Mouse (Mus musculus) stomach, embryonic 16.5 days (tissue): ENCODE data around the gene Slc25a35. TPM values are rescaled to one million over a fixed set of nuclear protein-coding genes. Genes with fewer than 3 reads are reported as not detected.
"Not testable (repeated sequence)": the region's sequence is repeated elsewhere in the genome, so short reads cannot be mapped to it uniquely, and the experiment has no call there.

Experiments used
- ATAC-seq: fragments of 200-750 bp; cut with Nextera tagmentation; 2 replicates; pipeline ENCODE4 v1.8.0; 2017; ENCODE audit warnings: moderate number of reproducible peaks, moderate TSS enrichment; ENCODE audit not compliant: insufficient read depth, low FRiP score
- H3K27ac ChIP-seq: fragments of 300-500 bp; sonication (generic); 2 replicates; pipeline ENCODE4 v1.5.1; 2014; ENCODE audit warnings: low read length
- H3K27me3 ChIP-seq: fragments of 300-500 bp; sonication (generic); 2 replicates; pipeline ENCODE4 v1.6.1; 2014; ENCODE audit warnings: low read length, control low read depth, mixed read lengths; ENCODE audit not compliant: control insufficient read depth, insufficient read depth
- H3K36me3 ChIP-seq: fragments of 300-500 bp; sonication (generic); 2 replicates; pipeline ENCODE4 v1.6.1; 2014; ENCODE audit warnings: low read length; ENCODE audit not compliant: control insufficient read depth, insufficient read depth
- H3K4me1 ChIP-seq: fragments of 300-500 bp; sonication (generic); 2 replicates; pipeline ENCODE4 v1.6.1; 2014; ENCODE audit warnings: low read length, control low read depth, mixed read lengths; ENCODE audit not compliant: control insufficient read depth, insufficient read depth
- H3K4me2 ChIP-seq: fragments of 300-500 bp; sonication (generic); 2 replicates; pipeline ENCODE4 v1.6.1; 2014; ENCODE audit warnings: low read depth, low read length, mixed read lengths
- H3K4me3 ChIP-seq: fragments of 300-500 bp; sonication (generic); replicated peaks from 2 replicates; pipeline ENCODE4 v1.5.1; 2014; ENCODE audit warnings: mild to moderate bottlenecking, low read length
- H3K9ac ChIP-seq: fragments of 300-500 bp; sonication (generic); 2 replicates; pipeline ENCODE4 v1.6.1; 2014; ENCODE audit warnings: low read length
- H3K9me3 ChIP-seq: fragments of 300-500 bp; sonication (generic); replicated peaks from 2 replicates; pipeline ENCODE4 v1.6.1; 2016; ENCODE audit warnings: low read length, control low read depth; ENCODE audit not compliant: control insufficient read depth
- WGBS: fragments of 180-500 bp; shearing (Covaris S2); extraction: QIAGEN DNeasy Blood & Tissue Kit; methylation state at CpG from one replicate; pipeline ENCODE4 v1.1.7; 2014; 5-methylcytosine and 5-hydroxymethylcytosine counted together
- polyA plus RNA-seq: library from polyadenylated mRNA; unstranded; fragments of >200 nt; fragmentation: Nextera tagmentation; extraction: Ambion mirVana; gene quantifications from 2 replicates; pipeline ENCODE4 v1.2.1, GENCODE M21; 2015

Slc25a35 gene
- polyA plus RNA-seq, 1 experiment from 2014 or later, result 5.2 TPM

GRCm38 (mm10) chr11:68966554-68966953 is 1.4 kb upstream of the Slc25a35 start:
- Histone ChIP-seq H3K9ac (no peak overlapping the region), H3K4me1 (peaks cover 6% of the 10 kb centered on the region), H3K27me3 (no peaks in the 10 kb centered on the region), H3K36me3 (no peaks in the 10 kb centered on the region), H3K27ac (no peak overlapping the region), H3K4me3 (no peak overlapping the region), H3K9me3 (no peaks in the 10 kb centered on the region), H3K4me2 (peak overlapping the region; percentile 90; the same call in 1 of the 2 replicates)
- ATAC-seq, result no peak
- 33% methylated on average over 1 of the region's 1 CpGs for WGBS

DNA sequence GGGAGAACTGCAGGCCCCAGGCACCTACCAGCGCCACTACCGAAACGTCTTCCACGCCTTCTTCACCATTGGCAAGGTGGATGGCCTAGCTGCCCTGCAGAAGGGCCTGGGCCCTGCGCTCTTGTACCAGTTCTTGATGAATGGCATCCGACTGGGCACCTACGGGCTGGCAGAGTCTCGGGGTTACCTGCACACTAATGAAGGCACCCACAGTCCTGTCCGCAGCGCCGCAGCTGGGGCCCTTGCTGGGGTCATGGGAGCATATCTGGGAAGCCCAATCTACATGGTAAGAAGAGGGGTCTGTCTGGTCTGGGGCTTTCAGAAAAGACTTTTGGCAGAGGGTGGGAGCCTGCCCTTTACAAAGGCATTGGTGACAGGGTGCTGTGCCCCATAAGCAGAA is 821 bp downstream of the Slc25a35 start:
- ATAC-seq, result no peak
- H3K9me3 ChIP-seq, result no peaks in the 10 kb centered on the region
- peak overlapping the region; percentile 90; the same call in 1 of the 2 replicates for H3K4me2 ChIP-seq
- H3K27me3 ChIP-seq, result no peaks in the 10 kb centered on the region
- H3K4me3 ChIP-seq, result no peak overlapping the region
- peaks cover 11% of the 10 kb centered on the region for H3K4me1 ChIP-seq
- 0 out of 2 replicates have a peak overlapping the region, but pooled peaks have one; percentile 52 for H3K9ac ChIP-seq
- 84% methylated on average over 11 of the region's 11 CpGs for WGBS
- no peak overlapping the region for H3K27ac ChIP-seq
- no peaks in the 10 kb centered on the region for H3K36me3 ChIP-seq

DNA sequence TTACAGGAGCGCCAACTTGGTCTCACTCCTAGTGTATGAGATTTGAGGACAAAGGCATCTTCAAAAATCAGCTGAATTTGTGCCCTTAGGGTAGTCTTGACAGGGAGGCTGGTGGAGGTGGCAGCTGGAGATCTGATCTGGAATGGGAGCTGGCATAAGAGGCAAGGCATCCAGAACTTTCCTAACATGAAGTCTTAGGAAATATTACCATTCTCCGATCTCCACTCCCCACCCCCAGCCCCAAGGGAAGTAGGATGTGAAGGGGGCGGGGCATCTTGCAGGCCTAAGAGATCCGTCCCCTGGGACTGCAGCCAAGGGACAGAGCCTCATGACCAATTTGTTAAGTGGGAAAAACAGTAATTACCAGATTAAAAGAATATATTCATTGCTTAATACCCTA is 2.3 kb downstream of the Slc25a35 start:
- no peaks in the 10 kb centered on the region for H3K9me3 ChIP-seq
- ATAC-seq, result no peak
- H3K4me1 ChIP-seq, result peaks cover 18% of the 10 kb centered on the region
- H3K27me3 ChIP-seq, result no peaks in the 10 kb centered on the region
- no peak overlapping the region for H3K4me3 ChIP-seq
- H3K9ac ChIP-seq, result no peak overlapping the region
- H3K4me2 ChIP-seq, result no peak overlapping the region
- WGBS, result 64% methylated on average over 4 of the region's 4 CpGs
- H3K36me3 ChIP-seq, result no peaks in the 10 kb centered on the region
- H3K27ac ChIP-seq, result no peak overlapping the region

- H3K36me3 ChIP-seq, H3K27ac ChIP-seq, H3K9me3 ChIP-seq, H3K27me3 ChIP-seq: not testable (repeated sequence)
- peak; percentile 91 for ATAC-seq
- peaks cover 12% of the 10 kb centered on the region; the same call in 1 of the 2 replicates for H3K4me1 ChIP-seq
- peak overlapping the region; percentile 64 for H3K9ac ChIP-seq
- H3K4me2 ChIP-seq, result peak overlapping the region; percentile 73
- WGBS, result under 1% methylated on average over 37 of the region's 38 CpGs
- H3K4me3 ChIP-seq, result peak overlapping the region; percentile 54
Measured at GRCm38 (mm10) chr11:68973250-68974058, 5.5 kb downstream of the Slc25a35 start.

DNA sequence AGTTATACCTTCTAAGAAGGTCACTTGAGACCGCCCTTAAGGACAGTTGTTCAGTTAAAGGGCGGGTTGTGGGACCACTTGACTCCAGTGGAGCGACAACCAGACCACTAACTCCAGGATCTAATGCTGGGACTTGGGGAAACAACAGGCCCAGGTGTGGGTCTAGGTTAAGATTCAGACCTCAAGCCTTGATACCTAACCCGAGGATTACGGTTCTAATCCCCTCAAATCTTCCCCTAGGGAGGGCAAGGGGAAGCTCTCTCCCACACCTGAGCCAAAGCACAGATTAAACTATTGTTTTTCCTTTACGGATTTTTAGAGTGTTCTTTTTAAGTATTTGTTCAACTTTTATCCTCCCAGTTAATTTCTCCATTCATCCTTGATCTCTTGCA is 6.1 kb downstream of the Slc25a35 start:
- H3K4me2 ChIP-seq, result peak overlapping the region; percentile 73
- H3K27ac ChIP-seq, result no peak overlapping the region
- no peaks in the 10 kb centered on the region for H3K27me3 ChIP-seq
- peak overlapping the region; percentile 49 for H3K9ac ChIP-seq
- peaks cover 12% of the 10 kb centered on the region; the same call in 1 of the 2 replicates for H3K4me1 ChIP-seq
- H3K4me3 ChIP-seq, result peak overlapping the region; percentile 54
- no peaks in the 10 kb centered on the region for H3K36me3 ChIP-seq
- ATAC-seq, result no peak
- no peaks in the 10 kb centered on the region for H3K9me3 ChIP-seq
- WGBS, result 36% methylated on average over 6 of the region's 6 CpGs

DNA sequence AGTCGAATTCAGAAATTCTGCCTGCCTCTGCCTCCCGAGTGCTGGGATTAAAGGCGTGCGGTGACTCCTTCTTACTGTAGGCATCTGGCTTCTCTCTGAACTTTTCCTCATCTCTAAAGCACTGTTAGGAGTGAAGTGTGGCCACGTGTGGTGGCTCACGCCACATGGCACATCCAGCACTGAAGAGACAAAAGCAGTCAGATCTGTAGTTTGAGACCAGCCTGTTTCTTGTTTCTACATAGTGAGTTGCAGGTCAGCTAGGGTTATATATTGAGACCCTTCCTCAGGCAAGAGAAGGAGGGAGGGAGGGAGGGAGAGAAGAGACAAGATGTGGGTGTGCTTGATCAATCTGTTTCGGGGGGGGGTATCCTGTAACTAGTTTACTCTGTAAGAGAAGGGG is 7.2 kb downstream of the Slc25a35 start, which contains the start of gene Rangrf:
Rangrf (minus strand) TSS at position 101 of the 400 bp plus-strand sequence.
- ATAC-seq, result no peak
- Histone ChIP-seq H3K9ac (peak within 1 kb of the TSS; percentile 49), H3K4me3 (peak within 1 kb of the TSS; percentile 54)

GRCm38 (mm10) chr11:68975601-68976000 is 7.7 kb downstream of the Slc25a35 start:
- no peak overlapping the region for H3K9ac ChIP-seq
- H3K27me3 ChIP-seq, result no peaks in the 10 kb centered on the region
- H3K27ac ChIP-seq, result no peak overlapping the region
- H3K4me2 ChIP-seq, result no peak overlapping the region
- H3K4me1 ChIP-seq, result peaks cover 15% of the 10 kb centered on the region
- no peak for ATAC-seq
- WGBS, result 83% methylated on average over 1 of the region's 1 CpGs
- H3K9me3 ChIP-seq, result no peaks in the 10 kb centered on the region
- no peak overlapping the region for H3K4me3 ChIP-seq
- no peaks in the 10 kb centered on the region for H3K36me3 ChIP-seq

More for the DNA sequence above, 7.2 kb downstream of the Slc25a35 start, which contains the start of gene Rangrf:
- Histone ChIP-seq H3K27ac (no peak within 1 kb of the TSS), H3K4me2 (peak within 1 kb of the TSS; percentile 73), H3K36me3 (no peaks in the 10 kb centered on the region), H3K9me3 (no peaks in the 10 kb centered on the region), H3K4me1 (peaks cover 12% of the 10 kb centered on the region; the same call in 1 of the 2 replicates), H3K27me3 (no peaks in the 10 kb centered on the region)
- WGBS, result 77% methylated on average over 7 of the region's 7 CpGs

- Histone ChIP-seq H3K27ac (peak overlapping the region; percentile 79), H3K4me3 (no peak overlapping the region), H3K9ac (no peak overlapping the region), H3K4me2 (no peak overlapping the region), H3K27me3 (no peaks in the 10 kb centered on the region), H3K9me3 (no peaks in the 10 kb centered on the region), H3K4me1 (peaks cover 7% of the 10 kb centered on the region), H3K36me3 (no peaks in the 10 kb centered on the region)
- ATAC-seq, result peak; percentile 85
- WGBS, result 34% methylated on average over 5 of the region's 5 CpGs
Measured at GRCm38 (mm10) chr11:68979320-68979733, 11.4 kb downstream of the Slc25a35 start.

DNA sequence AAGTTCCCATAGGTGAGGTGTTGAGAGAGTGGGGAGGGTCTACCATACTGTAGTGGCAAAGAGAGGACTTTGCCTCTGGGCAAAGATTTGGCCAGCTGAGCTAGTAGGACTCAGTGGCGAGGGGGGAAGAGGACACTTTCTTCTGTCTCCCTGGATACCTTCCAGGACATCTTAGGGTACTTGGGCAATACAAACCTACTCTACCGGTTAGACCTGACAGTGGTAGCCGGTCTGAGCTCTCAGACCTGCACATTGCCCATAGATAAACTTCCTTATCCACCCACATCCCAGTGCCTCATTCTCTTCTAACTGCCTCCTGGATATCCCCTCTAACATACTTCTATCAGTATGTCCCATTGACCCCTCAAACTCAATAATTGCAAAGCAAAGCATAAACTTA is 13.0 kb downstream of the Slc25a35 start:
- H3K27ac ChIP-seq, result peak overlapping the region; percentile 76; the same call in 1 of the 2 replicates
- no peaks in the 10 kb centered on the region for H3K27me3 ChIP-seq
- H3K9me3 ChIP-seq, result no peaks in the 10 kb centered on the region
- H3K4me1 ChIP-seq, result peaks cover 6% of the 10 kb centered on the region
- H3K36me3 ChIP-seq, result no peaks in the 10 kb centered on the region
- H3K9ac ChIP-seq, result peak overlapping the region; percentile 39; the same call in 1 of the 2 replicates
- no peak for ATAC-seq
- WGBS, result 61% methylated on average over 3 of the region's 3 CpGs
- no peak overlapping the region for H3K4me2 ChIP-seq
- no peak overlapping the region for H3K4me3 ChIP-seq
